Mouse (Mus musculus): ENCODE data around the gene Klf6. TPM values are rescaled to one million over a fixed set of nuclear protein-coding genes. Genes with fewer than 3 reads are reported as not detected.

Gene Klf6
- polyA plus RNA-seq, 1 experiment from 2014 or later: 21.5 TPM

GRCm38 (mm10) chr13:5837174-5837777, 24.0 kb upstream of the Klf6 start:
- no peaks in the 10 kb centered on the region for H3K36me3 ChIP-seq (ENCODE audit: control insufficient read depth, insufficient read depth)
- H3K27ac ChIP-seq (ENCODE audit: low read length): no peak overlapping the region
- 59% methylated on average over 4 of the region's 4 CpGs for WGBS (ENCODE audit: insufficient replicate concordance)
- ATAC-seq (ENCODE audit: low read depth): no peak
- no peaks in the 10 kb centered on the region for H3K27me3 ChIP-seq (ENCODE audit: control insufficient read depth, insufficient read depth, low read depth, low read length)
- H3K4me3 ChIP-seq (ENCODE audit: low read depth, low read length): no peak overlapping the region
- no peaks in the 10 kb centered on the region for H3K4me1 ChIP-seq (ENCODE audit: control insufficient read depth, low read depth, low read length)
- H3K9ac ChIP-seq (ENCODE audit: low read depth, low read length): no peak overlapping the region
- H3K4me2 ChIP-seq (ENCODE audit: low read depth, low read length): no peak overlapping the region
- H3K9me3 ChIP-seq (replicated peaks; ENCODE audit: control insufficient read depth, low read length): no peaks in the 10 kb centered on the region

GRCm38 (mm10) chr13:5841418-5841817, 19.9 kb upstream of the Klf6 start:
- WGBS (ENCODE audit: insufficient replicate concordance): 53% methylated on average over 6 of the region's 6 CpGs
- ATAC-seq (ENCODE audit: low read depth): no peak
- H3K4me1 ChIP-seq (ENCODE audit: control insufficient read depth, low read depth, low read length): peaks cover 7% of the 10 kb centered on the region
- no peak overlapping the region for H3K4me2 ChIP-seq (ENCODE audit: low read depth, low read length)
- H3K36me3 ChIP-seq (ENCODE audit: control insufficient read depth, insufficient read depth): no peaks in the 10 kb centered on the region
- no peak overlapping the region for H3K27ac ChIP-seq (ENCODE audit: low read length)
- H3K4me3 ChIP-seq (ENCODE audit: low read depth, low read length): no peak overlapping the region
- no peaks in the 10 kb centered on the region for H3K9me3 ChIP-seq (replicated peaks; ENCODE audit: control insufficient read depth, low read length)
- no peak overlapping the region for H3K9ac ChIP-seq (ENCODE audit: low read depth, low read length)
- no peaks in the 10 kb centered on the region for H3K27me3 ChIP-seq (ENCODE audit: control insufficient read depth, insufficient read depth, low read depth, low read length)

GRCm38 (mm10) chr13:5842911-5843310, 18.4 kb upstream of the Klf6 start:
- no peak for ATAC-seq (ENCODE audit: low read depth)
- Histone ChIP-seq H3K27me3 (ENCODE audit: control insufficient read depth, insufficient read depth, low read depth, low read length) (no peaks in the 10 kb centered on the region), H3K27ac (ENCODE audit: low read length) (no peak overlapping the region), H3K4me1 (ENCODE audit: control insufficient read depth, low read depth, low read length) (peaks cover 7% of the 10 kb centered on the region), H3K4me3 (ENCODE audit: low read depth, low read length) (no peak overlapping the region), H3K9me3 (replicated peaks; ENCODE audit: control insufficient read depth, low read length) (no peaks in the 10 kb centered on the region), H3K9ac (ENCODE audit: low read depth, low read length) (no peak overlapping the region), H3K4me2 (ENCODE audit: low read depth, low read length) (no peak overlapping the region), H3K36me3 (ENCODE audit: control insufficient read depth, insufficient read depth) (no peaks in the 10 kb centered on the region)
- 37% methylated on average over 5 of the region's 5 CpGs for WGBS (ENCODE audit: insufficient replicate concordance)

- H3K27ac ChIP-seq (ENCODE audit: low read length): no peak overlapping the region
- no peaks in the 10 kb centered on the region for H3K36me3 ChIP-seq (ENCODE audit: control insufficient read depth, insufficient read depth)
- no peaks in the 10 kb centered on the region for H3K9me3 ChIP-seq (replicated peaks; ENCODE audit: control insufficient read depth, low read length)
- H3K4me1 ChIP-seq (ENCODE audit: control insufficient read depth, low read depth, low read length): peaks cover 7% of the 10 kb centered on the region
- H3K27me3 ChIP-seq (ENCODE audit: control insufficient read depth, insufficient read depth, low read depth, low read length): no peaks in the 10 kb centered on the region
- H3K9ac ChIP-seq (ENCODE audit: low read depth, low read length): no peak overlapping the region
- ATAC-seq (ENCODE audit: low read depth): no peak
- 15% methylated on average over 2 of the region's 2 CpGs for WGBS (ENCODE audit: insufficient replicate concordance)
- H3K4me2 ChIP-seq (ENCODE audit: low read depth, low read length): no peak overlapping the region
- no peak overlapping the region for H3K4me3 ChIP-seq (ENCODE audit: low read depth, low read length)
Measured at GRCm38 (mm10) chr13:5843829-5844228, 17.5 kb upstream of the Klf6 start.

GRCm38 (mm10) chr13:5844338-5844737, 16.9 kb upstream of the Klf6 start:
- Histone ChIP-seq H3K4me3 (ENCODE audit: low read depth, low read length) (no peak overlapping the region), H3K27ac (ENCODE audit: low read length) (no peak overlapping the region), H3K4me1 (ENCODE audit: control insufficient read depth, low read depth, low read length) (peaks cover 7% of the 10 kb centered on the region), H3K4me2 (ENCODE audit: low read depth, low read length) (no peak overlapping the region), H3K27me3 (ENCODE audit: control insufficient read depth, insufficient read depth, low read depth, low read length) (no peaks in the 10 kb centered on the region), H3K9me3 (replicated peaks; ENCODE audit: control insufficient read depth, low read length) (no peaks in the 10 kb centered on the region), H3K36me3 (ENCODE audit: control insufficient read depth, insufficient read depth) (no peaks in the 10 kb centered on the region), H3K9ac (ENCODE audit: low read depth, low read length) (no peak overlapping the region)
- ATAC-seq (ENCODE audit: low read depth): no peak
- 73% methylated on average over 5 of the region's 5 CpGs for WGBS (ENCODE audit: insufficient replicate concordance)

- Histone ChIP-seq H3K9ac (ENCODE audit: low read depth, low read length) (no peak overlapping the region), H3K27ac (ENCODE audit: low read length) (peak overlapping the region; percentile 15), H3K4me3 (ENCODE audit: low read depth, low read length) (peak overlapping the region; percentile 28), H3K9me3 (replicated peaks; ENCODE audit: control insufficient read depth, low read length) (no peaks in the 10 kb centered on the region), H3K4me1 (ENCODE audit: control insufficient read depth, low read depth, low read length) (peaks cover 7% of the 10 kb centered on the region), H3K4me2 (ENCODE audit: low read depth, low read length) (peak overlapping the region; percentile 49), H3K36me3 (ENCODE audit: control insufficient read depth, insufficient read depth) (no peaks in the 10 kb centered on the region), H3K27me3 (ENCODE audit: control insufficient read depth, insufficient read depth, low read depth, low read length) (no peaks in the 10 kb centered on the region)
- ATAC-seq (ENCODE audit: low read depth): peak; percentile 37; the same call in 1 of the 2 replicates
- WGBS (ENCODE audit: insufficient replicate concordance): 13% methylated on average over 10 of the region's 10 CpGs
Measured at GRCm38 (mm10) chr13:5845161-5845590, 16.1 kb upstream of the Klf6 start.

- Histone ChIP-seq H3K27me3 (ENCODE audit: control insufficient read depth, insufficient read depth, low read depth, low read length) (no peaks in the 10 kb centered on the region), H3K4me1 (ENCODE audit: control insufficient read depth, low read depth, low read length) (peaks cover 7% of the 10 kb centered on the region), H3K36me3 (ENCODE audit: control insufficient read depth, insufficient read depth) (no peaks in the 10 kb centered on the region), H3K4me2 (ENCODE audit: low read depth, low read length) (peak overlapping the region; percentile 49; the same call in 1 of the 2 replicates), H3K9me3 (replicated peaks; ENCODE audit: control insufficient read depth, low read length) (no peaks in the 10 kb centered on the region), H3K4me3 (ENCODE audit: low read depth, low read length) (no peak overlapping the region), H3K9ac (ENCODE audit: low read depth, low read length) (no peak overlapping the region), H3K27ac (ENCODE audit: low read length) (peak overlapping the region; percentile 15; the same call in 1 of the 2 replicates)
- ATAC-seq (ENCODE audit: low read depth): peak; percentile 63; the same call in 1 of the 2 replicates
- WGBS (ENCODE audit: insufficient replicate concordance): 25% methylated on average over 5 of the region's 5 CpGs
Measured at GRCm38 (mm10) chr13:5845605-5846004, 15.7 kb upstream of the Klf6 start.

GRCm38 (mm10) chr13:5846860-5847259, 14.4 kb upstream of the Klf6 start:
- Histone ChIP-seq H3K4me1 (ENCODE audit: control insufficient read depth, low read depth, low read length) (peaks cover 7% of the 10 kb centered on the region), H3K27ac (ENCODE audit: low read length) (no peak overlapping the region), H3K9ac (ENCODE audit: low read depth, low read length) (no peak overlapping the region), H3K36me3 (ENCODE audit: control insufficient read depth, insufficient read depth) (no peaks in the 10 kb centered on the region), H3K27me3 (ENCODE audit: control insufficient read depth, insufficient read depth, low read depth, low read length) (no peaks in the 10 kb centered on the region), H3K9me3 (replicated peaks; ENCODE audit: control insufficient read depth, low read length) (no peaks in the 10 kb centered on the region), H3K4me2 (ENCODE audit: low read depth, low read length) (no peak overlapping the region), H3K4me3 (ENCODE audit: low read depth, low read length) (no peak overlapping the region)
- ATAC-seq (ENCODE audit: low read depth): no peak
- WGBS (ENCODE audit: insufficient replicate concordance): 44% methylated on average over 4 of the region's 4 CpGs

GRCm38 (mm10) chr13:5847736-5848135, 13.5 kb upstream of the Klf6 start:
- H3K36me3 ChIP-seq (ENCODE audit: control insufficient read depth, insufficient read depth): no peaks in the 10 kb centered on the region
- WGBS (ENCODE audit: insufficient replicate concordance): 37% methylated on average over 2 of the region's 2 CpGs
- no peak overlapping the region for H3K4me3 ChIP-seq (ENCODE audit: low read depth, low read length)
- H3K9ac ChIP-seq (ENCODE audit: low read depth, low read length): no peak overlapping the region
- peaks cover 7% of the 10 kb centered on the region for H3K4me1 ChIP-seq (ENCODE audit: control insufficient read depth, low read depth, low read length)
- no peak overlapping the region for H3K27ac ChIP-seq (ENCODE audit: low read length)
- no peak overlapping the region for H3K4me2 ChIP-seq (ENCODE audit: low read depth, low read length)
- no peaks in the 10 kb centered on the region for H3K27me3 ChIP-seq (ENCODE audit: control insufficient read depth, insufficient read depth, low read depth, low read length)
- no peaks in the 10 kb centered on the region for H3K9me3 ChIP-seq (replicated peaks; ENCODE audit: control insufficient read depth, low read length)
- ATAC-seq (ENCODE audit: low read depth): no peak

All from liver, embryonic 16.5 days (tissue).